Mouse (Mus musculus) 3T3-L1 (cell line): ENCODE measurements around the gene Gpr25.

Experiments used
- DNase-seq: peaks from one replicate; pipeline ENCODE4 v3.0.0-alpha.2; 2015; ENCODE audit warnings: low read depth, low spot score

Gpr25 gene

DNA sequence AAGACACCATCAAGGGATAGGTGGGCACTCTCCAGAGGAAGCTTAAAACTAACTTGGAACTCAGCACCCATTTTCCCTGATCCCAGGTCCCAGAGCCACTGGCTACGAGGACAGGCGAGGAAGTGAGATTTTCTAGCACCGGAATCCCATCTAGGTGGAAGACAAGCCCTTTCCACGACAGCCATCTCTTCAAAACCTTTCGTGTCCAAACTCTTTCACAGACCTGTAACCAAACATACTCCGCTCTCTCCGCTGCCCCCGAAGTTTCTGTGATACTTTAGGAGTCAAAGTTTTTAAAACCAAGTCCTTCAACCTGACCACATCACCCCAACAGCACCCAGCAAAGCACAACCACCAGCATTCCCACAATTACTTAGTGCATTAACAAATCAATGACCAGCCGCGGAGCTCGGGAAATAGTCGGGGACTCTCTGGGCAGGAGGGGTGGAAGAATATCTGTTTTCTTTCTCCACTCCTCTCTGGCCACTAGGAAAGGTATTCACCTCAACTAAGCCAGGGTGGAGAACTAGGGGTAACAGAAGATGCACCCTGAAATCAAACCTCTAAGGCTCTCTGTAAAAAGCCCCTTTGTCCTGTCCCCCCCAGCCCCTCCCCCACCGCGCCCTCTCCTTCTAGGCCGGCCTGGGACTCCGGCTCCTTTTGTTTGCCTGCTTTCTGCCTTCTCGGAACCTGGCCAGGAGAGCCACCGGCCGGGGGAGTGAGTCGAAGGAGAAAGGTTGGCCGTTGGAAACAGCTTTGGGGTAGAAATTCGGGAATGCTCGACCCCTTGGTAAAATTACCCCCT is 27.5 kb downstream of the Gpr25 start:
- peak; percentile 39 for DNase-seq

DNA sequence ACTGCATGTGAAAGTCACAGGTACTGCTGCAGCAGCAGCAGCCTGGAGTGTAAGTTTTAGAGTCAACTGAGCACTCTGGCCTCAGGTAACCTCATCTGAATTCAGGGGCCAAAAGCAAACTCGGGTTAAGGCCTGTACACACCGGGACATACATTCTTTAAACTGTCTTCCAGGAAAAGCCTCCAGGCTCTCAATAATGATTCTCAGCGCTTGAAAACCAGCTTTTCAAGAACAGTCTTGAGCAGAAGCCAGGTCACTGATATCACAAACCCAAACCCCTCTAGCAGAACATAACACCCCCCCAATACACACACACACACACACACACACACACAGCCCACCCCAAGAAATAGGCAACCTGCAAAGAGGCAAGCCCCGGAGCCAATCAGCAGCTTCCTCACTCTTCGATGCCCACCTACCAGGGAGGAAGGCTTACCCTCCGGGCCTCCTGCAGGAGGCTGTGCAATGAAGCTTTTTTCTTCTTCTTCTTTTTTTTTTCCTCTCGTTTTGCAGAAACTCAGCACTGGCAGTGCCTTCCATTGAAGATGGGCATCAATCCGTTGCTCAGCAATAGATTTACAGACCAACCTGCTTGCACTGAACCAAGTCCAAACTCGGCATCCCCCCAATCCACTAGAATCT is 28.3 kb downstream of the Gpr25 start:
- DNase-seq = no peak

DNA sequence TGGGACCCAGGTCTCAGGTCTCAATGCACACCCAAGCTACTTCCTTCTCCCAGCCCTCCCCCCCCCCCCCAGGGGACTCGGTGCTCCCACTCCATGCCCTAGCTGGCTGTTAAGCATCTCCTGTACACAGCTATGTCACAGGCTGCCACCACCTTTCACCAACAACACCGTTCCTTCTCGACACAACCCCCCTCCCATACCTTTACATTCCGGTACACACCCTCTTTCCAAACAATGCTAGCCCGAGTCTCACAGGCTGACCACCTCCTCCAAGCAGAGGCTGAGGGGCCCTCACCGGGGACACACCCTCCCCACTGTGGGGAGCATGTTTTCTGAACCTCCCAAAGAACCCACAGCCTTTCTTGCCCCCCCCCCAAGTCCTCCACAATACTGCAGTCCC is 29.1 kb downstream of the Gpr25 start:
- DNase-seq = no peak

DNA sequence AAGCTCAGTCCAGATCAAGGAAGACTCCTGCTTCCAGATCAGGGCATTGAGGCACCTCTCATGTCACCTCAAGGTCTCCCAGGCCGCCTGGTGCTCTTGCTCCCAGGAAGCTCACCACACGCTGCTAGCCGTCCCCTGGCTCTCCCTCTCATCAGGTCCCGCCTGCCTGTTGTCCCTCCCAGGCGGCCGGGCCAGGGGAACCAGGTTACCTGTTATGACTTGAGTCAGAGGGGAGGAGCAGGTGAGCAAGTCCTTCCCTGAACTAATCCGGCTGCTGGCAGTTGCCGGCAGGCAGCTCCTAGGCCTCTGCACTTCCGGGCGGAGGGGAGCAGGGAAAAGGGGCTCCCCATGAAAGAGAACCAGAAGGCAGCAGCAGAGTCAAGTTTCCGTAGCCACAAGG is 30.5 kb downstream of the Gpr25 start:
- no peak for DNase-seq

DNA sequence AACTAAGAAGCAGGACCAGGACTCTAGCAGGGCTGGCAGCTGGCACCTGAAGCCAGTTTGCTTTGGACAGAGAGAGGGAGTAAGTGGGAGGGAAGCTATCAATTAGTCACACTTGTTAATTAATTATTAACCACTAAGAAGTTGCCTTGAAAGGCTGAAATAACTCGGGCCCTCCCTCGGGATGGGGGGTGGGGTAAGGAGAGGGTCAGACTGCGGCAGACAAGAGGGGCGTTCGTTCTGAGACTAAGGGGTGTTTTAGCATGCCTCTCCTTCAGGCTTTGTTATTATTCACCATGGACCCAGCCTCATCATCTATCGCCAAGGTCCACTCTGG is 31.7 kb downstream of the Gpr25 start:
- DNase-seq = no peak

DNA sequence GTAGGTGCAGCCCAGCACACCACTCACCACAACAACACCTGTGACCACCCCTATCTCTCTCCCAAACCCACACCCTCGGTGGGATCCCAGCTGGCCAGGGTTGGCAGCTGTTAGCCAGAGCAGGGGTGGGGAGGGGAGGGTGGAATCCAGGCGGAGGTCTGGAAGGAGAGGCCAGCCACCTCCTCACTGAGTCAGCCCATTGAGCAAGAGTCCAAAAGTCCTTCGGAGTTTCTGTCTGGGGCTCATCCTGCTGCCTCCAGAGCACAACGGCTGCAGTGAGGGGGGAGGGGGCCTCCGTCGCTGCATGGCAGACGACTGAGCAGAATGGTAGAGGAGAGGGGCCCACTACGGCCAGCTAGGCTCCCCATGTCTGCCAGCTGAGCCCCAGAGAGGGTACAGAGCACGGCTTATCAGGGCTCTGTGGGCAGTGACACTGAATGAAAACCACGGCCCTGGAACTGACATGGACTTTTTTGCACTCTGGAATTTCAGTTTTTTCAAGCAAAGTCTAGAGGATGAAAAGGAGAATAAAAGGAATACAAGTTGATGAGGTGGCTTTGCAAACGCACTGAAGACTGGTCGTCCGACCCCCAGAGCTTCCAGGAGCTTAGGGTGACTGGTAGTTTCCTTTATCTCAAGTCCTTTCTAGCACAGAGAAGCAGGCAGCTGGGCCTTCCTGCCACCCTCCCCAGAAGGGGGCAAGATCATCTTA is 32.2 kb downstream of the Gpr25 start:
- DNase-seq = peak; percentile 86

DNA sequence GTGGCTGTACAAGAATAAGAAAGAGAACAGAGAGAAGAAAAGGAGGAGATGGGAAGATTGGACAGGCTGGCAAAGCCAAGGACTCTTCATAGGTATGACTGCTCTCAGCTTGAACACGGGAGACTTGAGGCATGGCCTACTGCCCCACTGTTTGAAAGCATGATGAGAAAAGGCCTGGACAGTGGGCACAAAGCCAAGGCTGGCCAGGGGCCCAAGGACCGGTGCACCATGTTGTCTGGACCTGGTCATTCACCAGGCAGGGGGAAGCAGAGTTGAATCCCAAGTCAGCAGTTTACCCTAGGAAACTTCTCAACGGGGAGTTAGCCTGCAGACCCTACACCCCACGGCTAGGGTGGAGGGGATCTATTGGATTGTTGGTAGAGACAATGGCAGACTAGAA is 32.8 kb downstream of the Gpr25 start:
- DNase-seq = peak; percentile 64

DNA sequence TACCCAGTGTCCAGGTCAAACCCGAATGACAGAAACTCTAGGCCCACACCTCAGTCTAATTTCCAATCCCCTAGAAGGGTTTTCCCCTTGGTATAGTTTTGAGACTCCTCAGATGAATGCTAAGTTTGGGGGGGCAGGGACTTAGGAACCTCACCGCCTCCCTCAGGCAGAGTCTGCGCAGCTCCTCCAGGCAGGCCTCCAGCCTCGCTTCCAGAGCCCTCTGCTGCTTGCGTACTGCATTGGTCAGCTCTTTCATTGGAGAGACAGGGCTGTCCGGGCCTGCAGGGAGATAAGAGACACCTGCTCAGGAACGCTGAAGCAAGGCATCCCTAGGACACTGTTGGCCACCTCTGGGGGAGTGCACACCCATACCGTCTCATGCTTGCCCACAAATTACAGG is 34.0 kb downstream of the Gpr25 start:
- DNase-seq = no peak

DNA sequence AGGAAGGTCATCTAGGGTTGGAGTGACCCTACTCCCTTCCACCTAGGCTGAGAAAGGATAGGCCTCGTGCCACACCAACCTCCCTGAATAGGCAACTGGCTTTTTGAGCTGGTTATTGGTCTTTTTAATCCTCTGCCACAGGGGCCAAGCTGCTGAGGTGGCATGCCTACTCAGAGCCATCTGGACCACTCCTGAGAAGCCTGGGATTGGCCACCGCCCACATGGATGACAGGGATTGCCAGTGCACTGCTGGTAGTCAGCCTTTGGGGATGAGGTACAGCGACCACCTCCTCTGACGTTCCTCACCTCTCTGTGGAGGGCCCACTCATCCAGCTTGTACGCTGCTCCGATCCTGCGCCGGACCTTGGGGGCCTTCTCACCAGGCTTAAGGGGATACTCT is 34.8 kb downstream of the Gpr25 start:
- no peak for DNase-seq

DNA sequence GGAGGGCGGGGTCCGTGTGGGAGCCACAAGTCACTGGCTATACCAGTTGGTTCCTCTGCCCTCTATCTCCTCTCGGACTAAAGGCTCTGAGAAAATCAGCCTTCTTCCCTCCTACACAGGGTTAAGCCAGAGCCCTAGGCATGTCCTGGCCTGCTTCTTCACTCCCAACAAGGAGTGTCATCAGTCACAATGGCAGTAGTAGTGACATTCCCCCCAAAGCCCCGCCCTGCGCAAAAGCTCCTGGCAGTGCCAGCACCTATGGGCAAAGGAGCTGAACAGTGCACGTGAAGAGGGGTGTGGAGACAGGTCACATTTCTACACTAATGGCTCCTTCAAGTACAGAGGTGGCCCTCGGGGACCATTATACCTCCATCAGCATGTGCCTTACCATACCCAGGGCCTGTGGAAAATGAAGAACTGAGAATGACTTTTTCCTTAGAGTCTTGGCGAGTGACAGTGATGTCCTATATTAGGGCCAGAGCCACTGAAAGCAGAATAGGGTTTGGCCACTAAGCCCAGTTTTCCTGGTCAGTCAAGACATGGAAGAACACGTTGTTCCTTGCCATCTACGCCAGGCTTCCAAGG is 36.8 kb downstream of the Gpr25 start:
- DNase-seq = no peak

DNA sequence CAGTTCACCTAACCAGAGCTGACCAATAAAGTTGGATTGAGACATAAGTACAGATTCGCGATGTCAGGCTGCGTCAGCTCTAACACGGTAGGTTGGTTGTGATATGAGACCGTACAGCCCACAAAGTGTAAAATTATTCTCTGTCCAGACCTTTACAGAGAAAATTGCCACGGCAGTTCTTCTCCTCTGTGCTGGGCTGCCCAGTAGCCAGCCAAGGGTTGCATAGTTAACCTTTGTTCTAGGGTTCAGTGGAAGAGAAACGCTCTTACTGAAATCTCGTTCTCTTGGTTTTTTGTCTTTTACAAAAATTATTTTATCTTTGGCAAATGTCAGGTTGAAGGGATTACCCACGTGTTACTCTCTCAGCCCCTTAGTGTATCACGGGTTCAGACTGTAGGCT is 38.3 kb downstream of the Gpr25 start:
- no peak for DNase-seq

DNA sequence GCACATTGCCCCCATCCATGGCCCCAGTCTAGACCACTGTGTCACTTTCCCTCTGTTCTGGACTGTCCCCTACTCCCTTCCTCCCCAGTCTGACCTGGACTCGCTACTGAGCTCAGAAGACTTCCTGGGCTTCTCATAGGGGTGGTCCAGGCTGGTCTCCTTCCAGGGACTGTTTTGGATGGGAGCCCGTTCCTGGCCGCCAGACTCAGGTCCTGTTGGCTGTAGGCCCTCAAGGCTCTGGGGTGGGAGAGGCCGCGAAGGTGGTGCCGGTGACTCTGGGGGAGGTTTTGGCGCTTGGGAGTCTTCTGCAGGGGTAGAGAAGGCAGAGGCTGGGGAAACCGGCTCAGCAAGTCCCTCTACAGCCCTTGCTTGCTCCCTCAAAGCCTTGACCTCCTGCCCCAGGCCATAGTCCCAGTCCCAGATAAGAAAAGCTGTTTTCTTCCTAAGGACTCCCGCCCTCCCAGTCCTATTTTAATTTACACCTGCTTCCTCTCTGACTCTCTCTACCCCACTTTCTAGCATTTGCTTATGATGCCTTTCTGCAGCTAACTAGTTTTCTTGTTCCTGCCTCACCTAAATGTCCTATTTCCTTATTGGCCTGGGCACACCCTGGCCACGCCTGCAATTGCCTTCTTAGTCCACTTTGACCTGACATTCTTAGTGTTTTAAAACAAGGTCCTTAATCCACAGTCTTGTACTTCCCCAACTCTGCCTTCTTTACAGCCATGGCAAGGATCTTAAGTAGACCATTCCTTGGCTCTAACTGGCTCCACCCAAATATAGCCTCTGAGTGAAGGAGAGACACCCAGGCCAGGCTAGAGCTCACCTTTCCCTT is 40.4 kb downstream of the Gpr25 start:
- no peak for DNase-seq

DNA sequence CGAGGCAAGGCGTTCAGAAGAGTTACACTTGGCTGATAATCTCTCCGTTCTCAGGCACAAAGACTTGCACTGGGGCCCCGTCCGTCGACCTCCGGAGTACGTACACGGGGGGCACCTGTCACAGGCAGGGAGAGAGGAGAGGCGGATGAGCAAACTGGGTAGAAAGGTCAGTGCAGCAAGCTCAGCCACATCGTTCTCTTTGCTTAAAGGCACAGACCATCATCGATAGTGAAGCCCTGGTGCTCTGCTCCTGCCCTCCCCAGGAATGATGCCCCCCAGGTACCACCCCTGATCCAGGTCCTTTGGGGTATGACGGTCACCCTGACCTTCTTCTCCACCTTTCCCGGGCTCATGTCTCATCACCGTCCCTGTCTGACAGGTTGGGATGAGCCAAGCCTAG is 46.4 kb downstream of the Gpr25 start:
- no peak for DNase-seq

DNA sequence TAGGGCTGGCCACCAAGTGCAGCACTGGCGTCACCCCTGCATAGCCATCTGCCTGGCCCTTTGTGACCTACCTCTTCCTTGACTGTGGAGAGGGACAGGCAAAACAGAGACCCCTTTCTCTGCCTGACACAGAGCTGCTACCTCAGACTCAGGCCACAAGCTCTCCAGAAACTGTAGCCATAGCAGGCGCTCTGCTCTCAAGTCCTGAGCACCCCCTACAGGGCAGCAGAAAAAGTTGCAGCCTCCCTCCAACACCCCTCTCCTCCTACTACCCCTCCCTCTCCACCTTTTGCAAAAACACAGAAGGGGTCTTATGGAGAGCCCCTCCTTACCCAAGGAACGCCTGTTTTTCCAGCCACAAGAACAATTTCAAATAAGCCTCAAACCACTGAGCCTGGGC is 47.9 kb downstream of the Gpr25 start, which contains the start of gene Mroh3:
Mroh3 (minus strand) TSS at position 26 of the 400 bp plus-strand sequence.
- peak; percentile 42 for DNase-seq
